Mouse (Mus musculus) spleen, adult 2 months (tissue): ENCODE data around the gene Rhoh. TPM values are rescaled to one million over a fixed set of nuclear protein-coding genes. Genes with fewer than 3 reads are reported as not detected.

Experiments used
- DNase-seq, 2 experiments: peaks; one replicate each; pipeline versions ENCODE4 v3.0.0 to v3.0.0-alpha.2; 2012 to 2021; ENCODE audit warnings: low spot score in 2 of 2, low read depth in 1 of 2
- H3K27ac ChIP-seq: fragments of 200-500 bp; 2 replicates; pipeline ENCODE4 v1.5.1; 2012; ENCODE audit warnings: low read length, inconsistent platforms; ENCODE audit not compliant: insufficient read depth
- H3K27me3 ChIP-seq: fragments of 200-500 bp; 2 replicates; pipeline ENCODE4 v1.6.1; 2012; ENCODE audit warnings: mild to moderate bottlenecking, moderate library complexity, low read length, inconsistent platforms; ENCODE audit not compliant: control insufficient read depth, insufficient read depth
- H3K36me3 ChIP-seq: fragments of 200-500 bp; 2 replicates; pipeline ENCODE4 v1.6.1; 2012; ENCODE audit warnings: mild to moderate bottlenecking, low read length, inconsistent platforms; ENCODE audit not compliant: control insufficient read depth, insufficient read depth
- H3K4me1 ChIP-seq: fragments of 200-500 bp; 2 replicates; pipeline ENCODE4 v1.6.1; 2011; ENCODE audit warnings: inconsistent platforms; ENCODE audit not compliant: control insufficient read depth, insufficient read depth, insufficient read length
- H3K4me3 ChIP-seq: fragments of 200-500 bp; 2 replicates; pipeline ENCODE4 v1.5.1; 2011; ENCODE audit warnings: mild to moderate bottlenecking, inconsistent platforms; ENCODE audit not compliant: insufficient read depth, insufficient read length; ENCODE audit errors: extremely low read depth
- CTCF ChIP-seq: fragments of 200-500 bp; IDR thresholded peaks from 2 replicates; pipeline ENCODE4 v1.5.1; 2011; ENCODE audit warnings: mild to moderate bottlenecking, inconsistent platforms; ENCODE audit not compliant: insufficient read depth, insufficient read length, insufficient replicate concordance; ENCODE audit errors: extremely low read depth
- POLR2A ChIP-seq: fragments of 200-500 bp; IDR thresholded peaks from 2 replicates; pipeline ENCODE4 v1.6.1; 2011; ENCODE audit warnings: low read depth, low read length, inconsistent platforms
- WGBS: fragments of 180-500 bp; shearing (Covaris S2); methylation state at CpG from one replicate; pipeline ENCODE4 v1.1.7; 2018; 5-methylcytosine and 5-hydroxymethylcytosine counted together
- polyA plus RNA-seq: library from polyadenylated mRNA; depleted of rRNA; stranded (reverse); fragments of >200 nt; gene quantifications from 2 replicates; pipeline ENCODE4 v1.2.3, GENCODE M21; 2012

The Rhoh gene
- polyA plus RNA-seq, 1 experiment, result 28.0 TPM

DNA sequence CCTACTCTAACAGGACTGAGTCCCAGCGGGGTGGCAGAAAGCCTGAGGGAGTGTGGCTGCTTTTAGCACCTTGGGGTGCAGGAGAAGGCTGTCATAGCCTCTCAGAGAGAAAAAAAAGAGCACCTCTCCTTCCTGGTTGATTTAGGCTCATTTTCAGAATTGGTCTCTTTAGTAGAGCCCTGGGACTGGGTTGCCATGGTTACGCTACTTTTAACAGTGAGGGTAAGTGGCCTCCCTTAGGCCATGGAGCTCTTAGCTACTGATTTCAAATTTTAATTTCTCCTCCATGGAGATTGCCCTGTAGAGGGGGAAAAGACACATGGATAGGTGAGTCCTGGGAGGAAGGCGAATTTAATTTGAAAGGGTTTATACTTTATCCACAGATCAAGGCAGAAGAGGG lies 57.6 kb downstream of the Rhoh start:
- peak overlapping the region; percentile 46 for H3K27ac ChIP-seq
- no peak for DNase-seq
- peaks cover 27% of the 10 kb centered on the region for H3K4me1 ChIP-seq
- 68% methylated on average over 3 of the region's 3 CpGs for WGBS
- no peaks in the 10 kb centered on the region for H3K36me3 ChIP-seq
- no peaks in the 10 kb centered on the region for H3K27me3 ChIP-seq
- no peak for TF ChIP-seq CTCF
- no peak for TF ChIP-seq POLR2A
- no peak overlapping the region for H3K4me3 ChIP-seq

DNA sequence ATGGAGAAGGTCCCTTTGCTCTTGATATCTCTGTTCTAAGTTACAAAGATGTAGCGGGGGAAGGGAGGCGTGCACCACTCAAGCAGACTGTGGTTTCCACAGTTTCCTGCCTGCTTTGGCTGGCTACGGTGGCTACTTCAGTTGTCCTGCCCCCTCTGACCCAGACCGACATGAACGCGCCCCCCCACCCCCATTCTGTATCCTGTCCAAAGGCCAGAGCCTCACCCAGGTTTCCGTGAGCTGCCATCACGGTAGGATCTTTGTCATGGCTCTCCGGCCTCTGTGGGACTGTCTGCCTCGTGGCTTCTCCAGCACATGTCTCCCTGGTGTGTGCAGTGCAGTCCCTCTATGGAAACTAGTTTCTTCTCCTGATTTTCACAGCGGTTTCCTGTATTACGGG lies 58.3 kb downstream of the Rhoh start:
- Histone ChIP-seq H3K27me3 (no peaks in the 10 kb centered on the region), H3K4me3 (peak overlapping the region; percentile 15; the same call in 1 of the 2 replicates), H3K27ac (peak overlapping the region; percentile 82), H3K36me3 (no peaks in the 10 kb centered on the region), H3K4me1 (peaks cover 27% of the 10 kb centered on the region)
- peak; percentile 55 to 69 for DNase-seq
- TF ChIP-seq CTCF, result no peak
- no peak for TF ChIP-seq POLR2A
- 10% methylated on average over 12 of the region's 12 CpGs for WGBS

DNA sequence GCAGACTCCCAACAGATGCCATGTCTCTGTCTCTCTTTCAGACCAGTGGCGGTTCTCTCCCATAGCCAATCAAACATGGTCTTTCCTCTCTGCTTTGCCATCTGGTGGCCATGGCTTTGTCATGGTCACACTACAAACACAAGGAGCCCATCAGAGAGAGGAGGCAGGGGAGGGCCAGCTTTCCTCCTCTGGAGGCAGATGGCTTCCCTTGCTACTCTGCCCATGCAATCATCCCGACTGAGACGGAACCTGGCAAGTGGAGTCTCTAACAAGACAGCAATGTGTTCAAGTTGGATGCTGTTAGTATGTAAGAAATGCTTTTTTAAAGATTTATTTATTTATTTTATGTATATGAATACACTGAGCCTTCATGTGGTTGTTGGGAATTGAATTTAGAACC lies 58.9 kb downstream of the Rhoh start:
- H3K4me1 ChIP-seq, result peaks cover 29% of the 10 kb centered on the region
- peak overlapping the region; percentile 82 for H3K27ac ChIP-seq
- H3K36me3 ChIP-seq, result no peaks in the 10 kb centered on the region
- no peaks in the 10 kb centered on the region for H3K27me3 ChIP-seq
- TF ChIP-seq POLR2A (no peak), CTCF (no peak)
- no peak overlapping the region for H3K4me3 ChIP-seq
- 87% methylated on average over 3 of the region's 3 CpGs for whole genome bisulfite sequencing
- DNase-seq, result no peak

DNA sequence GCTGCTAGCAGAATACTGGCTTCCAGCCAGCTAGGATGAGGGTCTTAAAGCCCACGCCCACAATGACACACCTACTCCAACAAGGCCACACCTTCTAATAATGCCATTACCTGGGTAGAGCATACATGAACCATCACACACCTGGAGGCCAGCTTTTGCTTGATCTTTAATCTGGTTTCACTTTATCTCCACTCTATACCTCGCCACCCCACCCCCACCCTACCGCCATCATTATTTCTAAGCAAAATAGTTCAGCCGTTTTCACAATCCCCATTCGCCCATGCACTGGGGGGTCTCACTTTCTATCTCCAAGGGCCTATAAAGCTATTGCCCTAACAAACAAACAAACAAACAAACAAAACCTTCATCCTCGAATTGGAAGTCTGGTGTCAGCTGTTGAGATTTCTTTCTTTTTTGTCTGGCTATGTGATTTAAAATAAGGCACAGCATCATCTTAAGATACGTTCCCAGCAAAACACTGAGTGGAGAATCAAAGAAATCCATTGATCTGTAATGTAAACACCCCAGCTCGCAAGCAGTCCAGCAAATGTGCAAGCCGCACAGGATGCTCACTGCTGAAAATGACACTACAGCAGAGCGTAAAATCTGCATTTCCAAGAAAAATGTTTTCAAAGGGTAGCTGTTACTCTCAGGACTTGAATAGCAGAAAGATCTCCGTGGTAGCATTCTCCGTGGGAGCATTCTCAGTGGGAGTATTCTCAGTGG lies 59.9 kb downstream of the Rhoh start:
- Histone ChIP-seq H3K36me3 (no peaks in the 10 kb centered on the region), H3K4me1 (peaks cover 32% of the 10 kb centered on the region), H3K4me3 (no peak overlapping the region), H3K27me3 (no peaks in the 10 kb centered on the region), H3K27ac (peak overlapping the region; percentile 42)
- 81% methylated on average over 12 of the region's 12 CpGs for WGBS
- TF ChIP-seq CTCF (no peak), POLR2A (no peak)
- no peak for DNase-seq

- WGBS, result 63% methylated on average over 9 of the region's 9 CpGs
- TF ChIP-seq CTCF, result no peak
- TF ChIP-seq POLR2A, result no peak
- H3K27ac ChIP-seq, result peak overlapping the region; percentile 42
- no peaks in the 10 kb centered on the region for H3K36me3 ChIP-seq
- DNase-seq, result no peak
- H3K4me3 ChIP-seq, result no peak overlapping the region
- H3K27me3 ChIP-seq, result no peaks in the 10 kb centered on the region
- H3K4me1 ChIP-seq, result peaks cover 36% of the 10 kb centered on the region
These were observed 60.6 kb downstream of the Rhoh start for GRCm38 (mm10) chr5:65921477-65922138.

- Histone ChIP-seq H3K36me3 (no peaks in the 10 kb centered on the region), H3K4me1 (peaks cover 40% of the 10 kb centered on the region), H3K4me3 (peak overlapping the region; percentile 2; the same call in 1 of the 2 replicates), H3K27ac (peak overlapping the region; percentile 68), H3K27me3 (no peaks in the 10 kb centered on the region)
- 34% methylated on average over 6 of the region's 6 CpGs for WGBS
- TF ChIP-seq POLR2A (no peak), CTCF (no peak)
- DNase-seq, result no peak
These were observed 65.7 kb downstream of the Rhoh start for GRCm38 (mm10) chr5:65926666-65927065.

GRCm38 (mm10) chr5:65929162-65929561 lies 68.1 kb downstream of the Rhoh start:
- TF ChIP-seq POLR2A (peak; percentile 37; the same call in 1 of the 2 replicates), CTCF (no peak)
- H3K4me1 ChIP-seq, result peaks cover 48% of the 10 kb centered on the region
- H3K36me3 ChIP-seq, result no peaks in the 10 kb centered on the region
- H3K4me3 ChIP-seq, result no peak overlapping the region
- no peaks in the 10 kb centered on the region for H3K27me3 ChIP-seq
- peak; percentile 84 to 87 for DNase-seq
- peak overlapping the region; percentile 84 for H3K27ac ChIP-seq
- whole genome bisulfite sequencing, result 11% methylated on average over 7 of the region's 7 CpGs
